Mouse (Mus musculus): ENCODE results near the gene Ccl25.

Ccl25 gene

DNA sequence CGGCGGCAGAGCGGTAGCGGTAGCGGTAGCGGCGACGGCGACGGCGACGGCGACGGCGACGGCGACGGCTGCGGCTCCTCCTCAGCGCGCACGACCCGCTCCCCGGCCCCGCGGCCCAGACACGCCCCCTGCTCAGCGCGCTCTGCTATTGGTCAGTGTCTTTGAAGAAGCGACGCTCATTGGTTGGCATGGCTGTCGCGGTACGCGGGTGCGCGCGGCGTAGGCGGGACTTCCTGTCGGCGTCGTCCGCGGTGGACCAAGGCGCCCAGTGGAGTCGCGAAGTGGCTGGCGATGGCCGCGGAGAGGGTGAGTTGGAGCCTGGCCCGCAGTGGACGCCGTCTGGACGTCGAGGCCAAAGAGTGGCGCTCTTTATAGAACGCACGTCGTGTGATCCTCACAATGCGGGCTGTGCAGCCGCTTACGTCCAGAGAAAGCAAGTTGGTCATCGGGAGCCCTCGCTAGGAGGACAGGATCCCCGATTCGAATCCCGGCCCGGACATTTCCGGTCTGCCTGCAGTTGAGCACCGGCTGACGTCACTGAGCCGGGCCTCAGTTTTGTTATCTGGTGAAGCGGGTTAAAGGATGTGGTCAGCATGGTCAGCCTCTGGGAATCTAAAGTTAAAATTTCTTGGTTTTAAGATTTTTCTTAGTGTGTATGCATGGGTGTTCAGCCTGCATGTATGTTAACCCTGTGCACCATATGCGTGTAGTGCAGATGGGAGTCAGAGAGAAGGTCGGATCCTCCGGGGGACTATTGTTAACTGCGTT, at the start of gene Ccl25, which contains the start of gene Elavl1:
Gene Ccl25, plus strand, starts transcription at position 228 of the 768 bp plus-strand sequence.
Gene Elavl1, minus strand, starts transcription at position 431 of the 768 bp plus-strand sequence.
- peak; percentile 98 for DNase-seq (ENCODE audit: low spot score)

DNA sequence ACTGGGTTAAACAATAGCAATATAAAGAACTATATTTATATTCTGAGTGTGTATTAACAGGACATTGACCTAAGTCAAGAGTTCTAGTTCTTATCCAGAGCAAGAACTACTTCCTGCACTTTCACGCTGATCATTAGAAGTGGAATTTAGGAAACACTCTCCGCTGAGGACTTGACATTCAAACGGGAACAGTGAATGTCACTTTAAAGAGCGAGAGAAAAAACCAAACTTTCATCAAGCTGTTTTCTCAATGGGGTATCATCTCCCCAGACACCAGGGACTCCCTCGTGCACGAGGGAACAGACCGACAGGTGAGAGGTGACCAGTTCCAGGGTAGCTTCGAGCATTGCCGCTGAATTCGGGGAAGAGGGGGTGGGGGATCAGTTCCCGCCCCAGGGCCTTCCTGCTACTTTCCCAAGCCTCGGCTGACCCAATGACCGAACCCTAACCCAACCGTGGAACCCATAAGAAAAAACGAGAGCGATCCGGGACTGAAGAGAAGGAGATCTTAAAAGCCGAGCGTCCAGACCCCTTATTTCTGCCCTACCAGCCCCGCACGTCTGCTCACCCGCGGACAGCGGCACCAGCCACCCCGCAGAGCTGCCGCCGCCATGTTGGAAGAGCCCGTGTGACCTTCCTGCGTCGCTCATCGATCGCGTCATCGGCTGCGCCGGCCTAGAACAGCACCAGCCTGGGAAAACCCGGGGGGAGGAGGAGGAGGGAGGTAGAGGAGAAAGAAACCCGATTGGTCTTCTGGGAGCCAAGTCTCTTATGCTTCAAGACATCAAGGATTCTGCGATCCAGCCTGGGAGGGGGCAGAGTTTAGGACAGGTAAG, 49.5 kb upstream of the Ccl25 start, which contains the start of gene Timm44:
Gene Timm44, minus strand, starts transcription at position 639 of the 836 bp plus-strand sequence.
- peak; percentile 96 for DNase-seq (ENCODE audit: low spot score)

DNA sequence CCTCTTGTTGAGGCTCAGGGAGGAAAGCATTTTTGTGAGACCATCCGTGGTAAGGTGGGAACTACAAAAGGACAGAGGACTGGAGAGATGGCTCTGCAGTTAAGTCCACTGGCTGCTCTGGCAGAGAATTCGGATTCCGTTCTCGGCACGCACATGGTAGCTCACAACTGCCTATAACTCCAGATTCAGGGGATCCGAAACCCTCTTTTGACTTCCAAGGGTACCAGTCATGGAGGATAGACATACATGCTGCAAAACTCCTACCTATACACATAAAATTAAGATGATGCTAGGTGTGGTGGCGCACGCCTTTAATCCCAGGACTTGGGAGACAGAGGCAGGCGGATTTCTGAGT, 48.9 kb upstream of the Ccl25 start:
- DNase-seq (ENCODE audit: low spot score), result no peak

DNA sequence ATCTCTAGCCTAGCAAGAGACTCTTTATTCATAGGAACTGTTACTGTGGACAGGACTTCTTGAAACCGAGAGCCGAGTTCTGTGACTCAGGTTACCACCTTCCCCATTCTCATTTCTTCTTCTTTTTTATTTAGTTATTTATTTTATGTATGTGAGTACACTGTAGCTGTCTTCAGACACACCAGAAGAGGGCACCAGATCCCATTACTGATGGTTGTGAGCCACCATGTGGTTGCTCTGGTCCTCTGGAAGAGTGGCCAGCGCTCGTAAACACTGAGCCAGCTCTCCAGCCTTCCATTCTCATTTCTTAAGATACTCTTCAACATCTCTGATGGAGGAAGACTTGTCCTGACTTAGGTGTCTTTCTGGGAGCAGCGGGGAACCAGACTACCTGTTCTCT, 32.3 kb upstream of the Ccl25 start:
- DNase-seq (ENCODE audit: low spot score), result no peak

DNA sequence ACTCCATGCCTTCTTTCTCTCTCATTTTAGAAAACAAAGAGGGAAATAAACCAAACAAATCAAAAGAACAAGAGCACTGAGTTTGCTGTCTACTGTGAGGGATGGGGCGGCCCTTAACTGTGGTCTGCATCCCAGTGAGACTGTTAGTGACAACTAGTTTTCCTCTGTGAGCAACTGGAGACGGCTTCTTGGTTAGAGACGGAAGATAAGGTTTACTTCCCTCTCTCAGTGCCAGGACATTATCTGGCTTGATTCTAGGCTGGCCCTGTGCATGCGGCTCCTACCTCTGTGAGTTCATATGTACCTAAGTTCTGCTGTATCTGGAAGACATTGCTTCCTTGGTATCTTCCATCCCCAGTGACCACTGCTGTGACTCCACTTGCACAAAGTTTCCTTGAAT, 27.2 kb upstream of the Ccl25 start:
- no peak for DNase-seq (ENCODE audit: low spot score)

DNA sequence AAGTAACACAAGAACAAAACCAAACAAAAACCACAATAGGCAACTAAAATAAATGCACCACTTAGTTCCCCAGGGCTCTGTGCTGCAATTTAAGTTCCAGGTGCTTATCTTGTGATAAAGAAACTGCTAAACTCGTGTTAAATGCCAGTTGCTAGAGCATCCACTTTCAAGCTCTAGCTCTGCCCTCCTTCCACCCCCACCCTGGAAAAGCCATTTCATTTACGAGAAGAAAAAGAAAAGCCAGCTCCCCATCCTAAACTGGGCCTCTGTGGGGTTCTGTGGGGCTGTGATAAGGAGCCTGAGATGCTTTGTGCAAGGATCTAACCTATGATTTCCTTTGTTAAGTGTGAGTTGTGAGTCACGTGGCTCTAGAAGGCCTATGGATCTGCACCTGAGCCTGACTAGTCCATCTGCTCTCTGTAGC, 20.9 kb upstream of the Ccl25 start:
- DNase-seq (ENCODE audit: low spot score), result no peak

DNA sequence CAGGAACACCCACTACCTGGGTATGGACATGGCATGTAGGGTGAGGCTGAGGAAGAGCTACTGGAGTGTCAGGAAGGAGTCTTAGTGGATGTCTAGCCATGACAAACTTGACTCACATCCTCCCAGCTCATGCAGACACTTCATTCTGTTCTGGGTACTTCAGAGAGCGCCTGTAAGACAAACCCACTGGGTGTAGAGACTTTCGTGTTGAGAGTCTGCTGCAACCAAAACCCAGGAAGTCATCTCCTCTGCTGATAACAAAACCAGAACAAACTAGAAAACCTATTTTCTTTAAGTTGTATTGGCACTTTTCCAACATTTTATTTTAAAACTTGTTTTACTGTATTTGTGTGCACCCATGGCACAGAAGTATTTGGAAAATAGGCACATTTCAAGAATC, 19.2 kb upstream of the Ccl25 start:
- no peak for DNase-seq (ENCODE audit: low spot score)

DNA sequence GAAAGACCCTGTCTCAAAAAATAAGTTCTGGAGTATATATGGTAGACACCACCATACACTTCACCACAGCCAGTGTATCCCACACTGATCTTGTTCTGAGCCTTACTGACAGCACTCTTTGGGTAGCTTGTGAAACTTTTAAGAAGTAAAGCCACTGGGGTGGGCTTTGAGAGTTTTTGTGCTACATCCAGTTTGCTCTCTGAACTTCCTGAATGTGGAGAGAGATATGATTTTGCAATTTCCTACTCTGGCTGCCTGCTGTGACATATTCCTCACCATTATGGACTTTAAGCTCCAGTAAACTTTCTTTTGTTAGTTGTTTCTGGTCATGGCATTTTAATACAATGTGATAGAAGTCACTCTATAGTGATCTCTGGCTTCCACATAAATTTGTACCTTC, 12.9 kb upstream of the Ccl25 start:
- DNase-seq (ENCODE audit: low spot score), result no peak

DNA sequence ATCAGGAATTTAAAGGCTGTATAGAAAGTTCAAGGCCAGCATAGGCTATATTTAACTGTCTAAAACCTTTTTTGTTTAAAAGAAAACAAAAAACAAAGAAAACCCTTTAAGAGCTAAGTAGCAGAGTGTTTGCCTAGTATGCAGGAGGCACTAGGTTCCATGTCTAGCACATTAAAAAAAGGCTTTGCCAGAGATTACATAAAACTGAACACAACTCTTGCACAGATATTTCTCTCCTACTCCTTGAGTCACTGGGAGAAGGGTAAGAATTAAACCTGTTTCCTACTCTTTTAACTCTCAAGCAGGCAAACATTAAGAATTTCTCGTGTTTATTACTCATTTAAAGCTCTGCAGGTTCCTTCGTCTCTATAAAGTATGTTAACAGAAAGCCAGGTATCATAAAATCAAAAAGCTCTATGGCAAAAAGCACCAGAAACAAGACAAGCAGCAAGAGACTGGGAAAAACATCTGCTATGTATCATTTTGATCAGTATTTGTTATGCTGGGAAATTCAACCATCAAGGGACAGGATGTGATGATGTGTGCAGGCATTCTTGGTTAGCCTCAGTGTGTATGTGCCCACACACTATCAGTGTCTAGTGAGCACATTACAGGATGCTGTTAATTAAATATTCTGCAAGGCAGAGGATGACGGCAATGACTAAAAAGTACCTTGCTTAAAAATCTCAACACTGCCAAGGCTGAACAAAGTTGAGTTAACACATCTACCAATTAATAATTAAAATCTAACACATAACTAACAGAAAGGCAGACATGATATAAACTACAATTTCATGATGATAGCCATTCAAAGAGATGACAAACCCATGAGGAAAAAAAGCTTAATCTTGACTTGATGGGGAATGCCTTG, 11.5 kb upstream of the Ccl25 start:
- DNase-seq (ENCODE audit: low spot score), result peak; percentile 67

DNA sequence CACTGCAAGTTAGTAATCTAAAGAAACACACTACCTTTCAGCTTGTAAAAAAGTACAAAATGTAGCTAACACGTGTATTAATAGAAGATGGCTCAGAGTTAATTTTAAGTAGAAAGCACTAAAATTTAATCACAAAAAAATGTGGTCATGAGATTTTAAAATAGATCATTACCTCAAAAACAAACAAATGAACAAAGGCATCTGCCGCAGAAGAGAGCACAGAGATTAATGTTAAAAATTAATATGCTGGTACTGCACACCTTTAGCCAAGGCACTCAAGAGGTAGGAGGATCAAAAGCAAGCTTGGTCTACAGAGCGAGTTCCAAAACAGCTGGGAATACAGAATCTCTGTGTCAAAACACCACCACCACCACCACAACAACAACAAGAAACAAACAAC, 10.2 kb upstream of the Ccl25 start:
- no peak for DNase-seq (ENCODE audit: low spot score)

DNA sequence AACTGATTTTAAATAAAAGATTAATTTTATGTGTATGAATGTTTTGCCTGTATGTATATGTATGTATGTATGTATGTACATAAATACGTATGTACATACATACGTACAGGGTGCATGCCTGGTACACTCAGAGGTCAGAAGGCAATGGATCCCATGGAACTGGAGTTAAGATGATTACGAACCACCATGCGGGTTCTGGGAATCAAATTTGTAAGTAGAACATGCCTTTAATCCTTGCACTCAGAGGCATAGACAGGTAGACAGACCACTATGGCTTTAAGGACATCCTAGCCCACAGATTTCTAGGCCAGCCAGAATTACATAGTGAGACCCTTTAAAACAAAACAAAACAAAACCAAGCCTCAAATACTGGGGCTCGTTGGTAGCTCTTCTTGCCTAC, 6.9 kb upstream of the Ccl25 start:
- DNase-seq (ENCODE audit: low spot score), result no peak

DNA sequence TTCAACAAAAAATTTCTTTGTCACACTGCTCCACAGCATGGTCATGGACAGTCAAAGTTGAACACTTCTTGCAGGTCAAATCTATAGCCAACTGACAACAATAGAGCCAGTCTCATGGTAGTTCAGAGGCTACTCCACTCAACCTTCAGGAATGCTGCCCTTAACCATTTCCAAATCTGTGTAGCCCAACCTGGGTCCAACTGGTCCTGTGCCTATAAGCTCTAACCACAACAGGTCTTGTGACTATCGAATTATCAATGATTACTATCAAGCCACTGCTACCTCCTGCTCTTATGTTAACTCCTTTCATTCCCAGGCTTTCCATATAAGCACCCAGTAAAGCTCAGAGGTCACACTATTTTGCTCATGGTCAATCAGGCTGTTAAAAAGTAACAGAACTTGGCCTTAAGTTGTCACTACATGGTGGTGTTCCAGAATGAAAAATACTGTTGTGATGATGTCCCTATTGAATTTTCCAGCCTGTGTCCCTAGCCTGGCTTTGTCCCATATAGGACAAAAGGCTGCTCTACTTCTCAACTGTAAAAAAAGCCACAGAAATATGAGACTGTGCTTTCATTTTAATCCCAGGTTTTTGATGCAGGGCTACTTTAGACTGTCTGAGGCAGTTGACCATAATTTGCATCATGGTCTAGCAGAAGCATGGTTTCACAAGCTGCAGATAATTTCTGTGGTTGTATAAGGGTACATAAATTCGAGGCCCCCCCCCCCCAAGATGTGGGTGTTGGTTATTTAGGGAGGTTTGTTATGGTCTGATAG, 6.0 kb upstream of the Ccl25 start:
- DNase-seq (ENCODE audit: low spot score), result peak; percentile 60

DNA sequence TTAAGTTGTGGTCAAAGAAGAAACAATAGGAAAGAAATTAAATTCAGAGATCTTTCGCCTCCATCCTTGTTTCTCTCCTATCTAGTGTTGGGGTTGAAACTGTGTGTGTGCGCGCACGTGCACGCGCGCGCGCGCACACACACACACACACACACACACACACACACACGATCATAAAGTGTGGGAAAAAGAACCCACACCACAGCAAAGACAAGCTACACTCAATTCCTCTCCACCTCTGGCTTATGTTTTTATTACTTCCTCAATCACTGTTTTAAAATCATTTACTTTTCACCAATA, 5.5 kb upstream of the Ccl25 start:
- DNase-seq (ENCODE audit: low spot score), result no peak

DNA sequence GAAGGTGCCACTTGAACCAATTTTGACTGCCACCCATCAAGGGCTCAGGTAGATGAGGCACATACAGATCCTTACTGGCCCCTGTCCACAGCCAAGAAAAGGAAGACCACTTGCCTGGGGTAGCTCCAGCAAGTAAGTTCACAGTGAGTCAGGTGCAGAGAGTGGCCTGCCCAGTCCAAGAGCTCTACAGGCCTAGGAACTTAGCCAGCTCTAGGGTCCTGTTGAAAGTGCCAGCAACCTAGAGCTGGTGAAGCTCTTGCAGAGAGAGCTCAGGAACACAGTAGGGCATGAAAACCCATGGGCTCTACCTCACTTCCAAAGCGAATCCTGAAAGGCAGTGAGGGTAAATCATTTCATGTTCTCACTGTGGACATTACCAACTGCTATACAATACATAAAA, 4.6 kb upstream of the Ccl25 start:
- no peak for DNase-seq (ENCODE audit: low spot score)

DNA sequence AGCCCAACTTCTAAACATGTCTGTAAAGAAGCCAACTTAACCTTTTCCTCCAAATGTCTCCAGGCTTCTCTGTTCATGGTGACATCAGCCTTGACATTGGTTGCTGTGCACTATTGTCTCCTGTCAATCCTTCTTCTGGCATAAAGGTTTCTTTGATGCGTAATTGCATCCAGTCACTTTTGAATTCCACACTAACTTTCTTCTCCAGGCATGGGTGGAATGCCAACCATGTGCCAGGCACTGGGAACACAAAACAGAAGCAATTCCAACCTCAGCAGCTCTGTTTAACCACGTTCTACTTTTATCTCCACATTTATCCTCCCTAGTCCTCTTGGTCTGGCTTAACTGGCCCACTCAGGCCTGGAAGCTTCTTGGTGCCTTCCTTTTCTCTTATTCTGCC, 4.0 kb upstream of the Ccl25 start:
- no peak for DNase-seq (ENCODE audit: low spot score)

DNA sequence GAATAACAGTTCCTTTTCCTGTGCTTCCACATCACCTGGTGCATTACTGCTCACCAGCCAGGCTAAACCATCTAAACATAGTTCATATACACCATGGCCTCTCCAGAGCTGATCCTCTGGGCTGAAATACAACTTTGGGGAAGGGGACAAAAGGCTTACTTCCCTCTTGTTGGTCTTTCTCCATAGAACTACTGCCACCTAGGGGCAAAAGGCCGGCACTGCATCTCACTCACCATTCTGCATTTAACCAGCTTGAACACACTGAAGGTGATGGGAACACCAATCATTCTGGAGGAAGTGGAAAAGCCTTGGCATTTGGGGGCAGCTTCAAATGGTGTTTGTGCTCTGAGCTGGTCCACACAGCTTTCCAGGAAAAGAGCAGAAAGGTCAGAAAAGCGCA, 2.5 kb upstream of the Ccl25 start:
- DNase-seq (ENCODE audit: low spot score), result peak; percentile 88

DNA sequence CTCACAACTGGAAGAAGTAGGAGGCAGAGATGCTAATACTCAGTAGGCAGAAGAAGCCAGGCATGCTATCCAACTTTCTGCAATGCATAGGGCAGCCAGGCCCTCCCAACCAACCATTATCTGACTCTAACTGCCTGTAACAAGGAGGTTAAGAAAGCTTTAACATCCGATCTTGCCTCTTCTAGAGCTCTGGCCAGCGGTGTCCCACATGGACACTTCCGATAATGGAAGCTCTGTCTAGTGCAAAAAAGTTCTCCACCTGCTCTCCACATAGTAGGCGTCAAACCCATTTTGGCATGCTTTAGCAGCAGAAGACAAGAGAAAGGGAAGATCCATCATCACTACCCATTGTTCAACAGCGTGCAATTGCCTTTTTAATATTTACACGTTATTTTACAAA, 1.1 kb upstream of the Ccl25 start:
- peak; percentile 33 for DNase-seq (ENCODE audit: low spot score)

DNA sequence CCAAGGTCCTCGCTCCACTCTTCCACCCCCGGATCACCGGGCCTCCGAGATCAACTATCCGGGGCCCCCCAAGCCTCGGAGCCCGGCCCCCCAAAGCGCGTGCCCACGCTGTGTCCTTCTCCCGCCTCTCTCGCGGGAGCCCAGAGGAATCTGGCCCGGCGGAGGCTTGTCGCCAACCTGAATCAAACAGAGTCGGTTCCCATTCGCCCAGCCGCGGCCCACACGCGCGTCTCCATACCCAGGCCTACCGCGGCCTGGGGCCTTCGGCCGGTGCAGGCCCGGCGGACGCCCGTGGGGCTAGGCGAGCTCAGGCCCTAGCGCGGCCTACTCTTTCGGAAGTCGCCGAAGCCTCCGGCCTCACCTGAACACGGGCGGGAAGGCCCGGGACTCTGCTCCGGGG, 485 bp upstream of the Ccl25 start:
- DNase-seq (ENCODE audit: low spot score), result no peak

DNA sequence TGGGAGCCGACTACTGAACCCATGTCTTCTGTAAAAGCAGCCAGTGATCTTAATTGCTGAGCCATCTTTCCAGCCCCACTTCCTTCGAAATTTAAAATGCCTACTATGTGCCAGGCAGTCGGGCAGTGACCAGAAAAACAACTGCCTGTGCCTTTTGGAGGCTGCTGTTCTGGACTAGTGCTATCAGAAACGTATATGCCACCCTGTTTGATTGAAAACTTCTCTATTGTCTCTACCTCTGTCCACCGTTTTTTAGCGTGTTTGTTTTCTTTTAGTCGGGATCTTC, 684 bp downstream of the Ccl25 start:
- no peak for DNase-seq (ENCODE audit: low spot score)

DNA sequence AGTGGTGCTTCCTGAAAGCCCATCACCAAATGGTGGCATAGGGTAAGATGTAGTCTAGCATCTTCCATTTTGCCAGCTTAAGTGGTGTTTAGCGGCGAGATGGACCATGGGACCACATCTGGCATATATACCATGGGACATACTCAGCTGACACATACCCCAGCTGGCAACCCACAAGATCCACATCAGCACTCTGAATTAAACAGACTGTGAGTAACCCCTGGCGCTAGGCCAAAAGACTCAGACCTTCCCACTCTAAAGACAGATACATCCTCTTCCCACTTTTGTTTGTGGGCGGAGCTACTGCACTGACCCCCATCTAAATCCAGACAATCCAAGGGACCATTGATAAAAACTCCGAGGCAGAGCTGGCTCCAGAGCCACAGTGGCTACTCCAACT, 4.0 kb downstream of the Ccl25 start:
- DNase-seq (ENCODE audit: low spot score), result no peak

DNA sequence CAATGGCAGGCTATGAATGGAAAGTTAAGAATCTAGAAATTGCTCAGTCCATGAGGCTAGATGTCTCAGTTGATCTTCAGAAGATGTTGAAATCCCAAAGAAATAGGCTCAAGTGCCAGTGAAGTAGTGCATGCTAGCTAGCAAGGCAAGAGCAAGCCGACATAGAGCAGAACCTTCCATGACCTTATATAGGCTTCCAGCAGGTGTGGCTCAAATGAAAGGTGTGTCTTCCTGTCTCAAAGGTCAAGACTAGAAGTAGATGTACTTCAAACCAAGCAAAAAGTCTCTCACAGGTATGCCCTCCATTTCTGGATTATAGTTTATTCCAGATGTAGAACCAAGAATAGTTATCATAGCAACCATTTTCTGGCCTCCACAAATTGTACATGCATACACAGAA, 9.0 kb downstream of the Ccl25 start:
- no peak for DNase-seq (ENCODE audit: low spot score)

DNA sequence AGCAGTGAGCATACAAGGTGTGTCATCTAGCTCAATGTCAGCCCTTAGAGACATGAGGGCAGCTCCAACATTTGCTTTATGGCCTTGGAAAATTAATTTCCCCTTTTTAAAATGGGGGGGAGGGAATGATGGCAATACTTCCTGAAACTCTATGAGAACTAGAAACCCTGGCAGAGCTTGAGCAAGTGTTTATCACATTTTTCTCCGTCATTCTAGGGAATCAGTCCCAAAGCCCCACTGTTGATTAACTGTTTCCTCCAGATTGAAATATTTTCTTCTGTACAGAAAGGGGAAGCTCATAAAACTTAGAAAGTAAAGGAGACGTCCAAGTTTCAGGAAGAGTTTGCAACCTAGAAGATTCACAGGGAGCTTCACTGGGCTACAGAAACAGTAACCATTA, 10.7 kb downstream of the Ccl25 start:
- no peak for DNase-seq (ENCODE audit: low spot score)
